Mouse (Mus musculus) myocyte (in vitro differentiated cells): ENCODE data around the gene Ppp3r1. TPM values are rescaled to one million over a fixed set of nuclear protein-coding genes. Genes with fewer than 3 reads are reported as not detected.

Experiments used
- H3K27me3 ChIP-seq: one replicate; pipeline ENCODE4 v1.6.1; 2011; ENCODE audit not compliant: control insufficient read depth, insufficient read depth, insufficient read length
- H3K36me3 ChIP-seq: one replicate; pipeline ENCODE4 v1.6.1; 2011; ENCODE audit not compliant: control insufficient read depth, insufficient read depth
- H3K4me2 ChIP-seq: one replicate; pipeline ENCODE4 v1.6.1; 2011; ENCODE audit warnings: low read depth, control low read depth
- H3K4me3 ChIP-seq: one replicate; pipeline ENCODE4 v1.5.1; 2011; ENCODE audit warnings: mild to moderate bottlenecking, control low read depth, moderate library complexity
- H3K79me2 ChIP-seq: one replicate; pipeline ENCODE4 v1.6.1; 2011; ENCODE audit not compliant: control insufficient read depth, insufficient read depth
- H3ac ChIP-seq: one replicate; pipeline ENCODE4 v1.6.1; 2011; ENCODE audit not compliant: control insufficient read depth, insufficient read length
- CEBPB ChIP-seq: IDR thresholded peaks from 2 replicates; pipeline ENCODE4 v1.6.1; 2011; ENCODE audit warnings: mild to moderate bottlenecking, moderate library complexity; ENCODE audit not compliant: poor library complexity, insufficient read depth, severe bottlenecking
- polyA plus RNA-seq: library from polyadenylated mRNA; unstranded; fragments of >200 nt; fragmentation: generic; extraction: Trizol; gene quantifications from one replicate; pipeline ENCODE4 v1.2.1, GENCODE M21; 2012; ENCODE audit warnings: missing spikeins

Gene Ppp3r1
- polyA plus RNA-seq, 1 experiment: 49.8 TPM

DNA sequence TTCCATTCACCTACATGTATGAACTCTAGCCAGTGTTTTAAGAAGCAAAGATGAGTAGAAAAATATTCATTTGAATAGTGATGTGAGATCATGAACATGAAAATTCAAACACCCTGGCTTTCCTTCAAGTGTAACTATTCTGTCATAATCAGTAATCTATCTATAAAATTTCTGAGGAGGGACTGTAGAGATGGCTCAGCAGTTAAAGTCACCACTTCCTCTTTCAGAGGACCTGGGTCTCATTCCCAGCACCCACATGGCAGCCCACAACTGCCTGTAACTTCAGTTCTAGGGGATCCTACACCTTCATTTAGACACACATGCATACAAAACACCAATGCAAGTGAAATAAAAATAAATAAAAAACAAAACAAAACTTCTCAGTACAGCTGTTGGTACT, 89.7 kb downstream of the Ppp3r1 start:
- Histone ChIP-seq H3K79me2 (no peaks in the 10 kb centered on the region), H3K27me3 (no peaks in the 10 kb centered on the region), H3ac (no peak overlapping the region), H3K4me2 (no peak overlapping the region), H3K36me3 (no peaks in the 10 kb centered on the region), H3K4me3 (no peak overlapping the region)
- no peak for TF ChIP-seq CEBPB

Other genes with a start within 250 kb of the Ppp3r1 start
- gene Fbxo48, start 207.9 kb upstream of the Ppp3r1 start, polyA plus RNA-seq: 0.60 TPM
- 0.49 TPM for gene Cnrip1, start 107.7 kb upstream of the Ppp3r1 start, polyA plus RNA-seq
- 0.96 TPM for gene Plek, start 106.9 kb upstream of the Ppp3r1 start, polyA plus RNA-seq
- 10.5 TPM for gene Wdr92, start 22.8 kb downstream of the Ppp3r1 start, polyA plus RNA-seq
- 35.7 TPM for gene Pno1, start 52.3 kb downstream of the Ppp3r1 start, polyA plus RNA-seq
- 18.6 TPM for gene C1d, start 98.3 kb downstream of the Ppp3r1 start, polyA plus RNA-seq